In the genomic region with DNA sequence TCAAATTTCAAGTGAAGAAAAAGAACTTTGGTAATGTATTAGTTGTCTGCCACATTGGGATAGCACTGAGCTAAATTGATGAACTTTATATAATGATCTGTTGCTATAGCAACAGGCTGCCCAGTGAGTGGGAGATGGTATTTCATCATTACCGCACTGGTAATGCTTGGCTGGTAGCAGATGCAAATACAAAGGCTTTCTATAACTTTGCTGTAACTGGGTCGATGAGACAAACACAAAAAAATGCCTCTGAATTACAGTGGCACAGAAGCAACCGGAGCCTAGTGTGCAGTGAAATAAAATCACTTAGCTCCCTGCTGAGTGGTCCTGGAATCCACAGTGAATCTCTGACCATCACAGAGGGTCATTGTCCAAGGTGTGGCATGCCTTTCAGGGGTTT, we compare ENCODE assay signal across 23 mouse cellular contexts.
A peak's percentile ranks its signal among the peaks of the same experiment; 100 is the strongest.
DNase-seq lines count a peak whose midpoint lies in the region; ATAC-seq and TF ChIP-seq lines count a peak whose summit lies in the region.
"Had no signal": no experiment of that assay in that cellular context is flagged by ENCODE, and none has a peak within 500 bp of the region (broad histone marks: within the 10 kb centered on the region; RNA-seq: fewer than 3 reads in every experiment).

No protein-coding gene starts in this region.

- no peak overlapping the region for H3K4me2 ChIP-seq in forebrain, embryonic 11.5 days (ENCODE audit: low read depth, low read length, severe bottlenecking)
- H3K4me2 ChIP-seq in forebrain, postnatal 0 days (ENCODE audit: low read depth) = no peak overlapping the region
- no peak overlapping the region for H3K4me2 ChIP-seq in midbrain, embryonic 11.5 days
- H3K4me2 ChIP-seq in hindbrain, postnatal 0 days (ENCODE audit: low read depth, low read length) = no peak overlapping the region
- H3K4me2 ChIP-seq: heart, embryonic 12.5 days; kidney, embryonic 15.5 days; limb, embryonic 13.5 days; stomach, embryonic 15.5 days had no signal

- no peaks in the 10 kb centered on the region for H3K27me3 ChIP-seq in forebrain, embryonic 11.5 days (ENCODE audit: control insufficient read depth, insufficient read depth, low read length)
- H3K27me3 ChIP-seq in forebrain, postnatal 0 days (ENCODE audit: insufficient read depth, low read length) = no peaks in the 10 kb centered on the region
- no peaks in the 10 kb centered on the region for H3K27me3 ChIP-seq in midbrain, embryonic 11.5 days (ENCODE audit: control insufficient read depth, insufficient read depth, low read length)
- no peaks in the 10 kb centered on the region for H3K27me3 ChIP-seq in midbrain, embryonic 10.5 days (ENCODE audit: low read depth, poor library complexity, severe bottlenecking)
- H3K27me3 ChIP-seq in hindbrain, postnatal 0 days (ENCODE audit: insufficient read depth, low read length) = no peaks in the 10 kb centered on the region
- H3K27me3 ChIP-seq: heart, embryonic 12.5 days; kidney, embryonic 15.5 days; stomach, embryonic 15.5 days had no signal

- H3K4me3 ChIP-seq in forebrain, embryonic 11.5 days (ENCODE audit: low read depth, low read length) = no peak overlapping the region
- H3K4me3 ChIP-seq in forebrain, postnatal 0 days (ENCODE audit: low read depth, low read length) = no peak overlapping the region
- H3K4me3 ChIP-seq in midbrain, embryonic 11.5 days (ENCODE audit: low read depth, low read length) = no peak overlapping the region
- no peak overlapping the region for H3K4me3 ChIP-seq in midbrain, embryonic 10.5 days
- no peak overlapping the region for H3K4me3 ChIP-seq in hindbrain, postnatal 0 days (ENCODE audit: low read length)
- H3K4me3 ChIP-seq: erythroblast, embryonic 14.5 days; heart, embryonic 12.5 days; kidney, embryonic 15.5 days; limb, embryonic 13.5 days; myocyte; stomach, embryonic 15.5 days had no signal

- H3K27ac ChIP-seq in forebrain, embryonic 11.5 days (ENCODE audit: low read depth, low read length) = no peak overlapping the region
- H3K27ac ChIP-seq in forebrain, postnatal 0 days (ENCODE audit: low read depth, low read length) = no peak overlapping the region
- no peak overlapping the region for H3K27ac ChIP-seq in midbrain, embryonic 11.5 days (ENCODE audit: low read depth, low read length)
- no peak overlapping the region for H3K27ac ChIP-seq in midbrain, embryonic 10.5 days (replicated peaks)
- no peak overlapping the region for H3K27ac ChIP-seq in hindbrain, postnatal 0 days
- H3K27ac ChIP-seq: kidney, embryonic 15.5 days; limb, embryonic 13.5 days; liver, embryonic 14.5 days; stomach, embryonic 15.5 days had no signal

- DNase-seq in forebrain, embryonic 11.5 days (ENCODE audit: low spot score) = no peak
- DNase-seq in forebrain, postnatal 0 days = no peak
- peak; percentile 61 for DNase-seq in midbrain, embryonic 11.5 days (ENCODE audit: low spot score, missing footprints)
- no peak for DNase-seq in midbrain, embryonic 10.5 days (ENCODE audit: low spot score)
- DNase-seq in hindbrain, postnatal 0 days (ENCODE audit: low spot score) = peak; percentile 19
- DNase-seq in retina, postnatal 1 day = peak; percentile 89
- DNase-seq in urinary bladder, postnatal 14 days (ENCODE audit: low spot score) = no peak
- DNase-seq in yolk sac, embryonic 10.5 days (ENCODE audit: low spot score) = no peak
- DNase-seq: cerebellum, adult 11-12 months; cerebellum, postnatal 36 days; heart, postnatal 36 days; right cerebral cortex, postnatal 14 days; thymus, postnatal 14 days had no signal

- no peak for TF ChIP-seq CTCF in forebrain, postnatal 0 days (IDR thresholded peaks at IDR 0.05; ENCODE audit: low read depth)
- no peak for TF ChIP-seq CTCF in hindbrain, postnatal 0 days (IDR thresholded peaks at IDR 0.05; ENCODE audit: low read depth)

- no peaks in the 10 kb centered on the region for H3K36me3 ChIP-seq in forebrain, embryonic 11.5 days (ENCODE audit: control insufficient read depth, insufficient read depth, low read length)
- no peaks in the 10 kb centered on the region for H3K36me3 ChIP-seq in forebrain, postnatal 0 days (ENCODE audit: insufficient read depth)
- H3K36me3 ChIP-seq in midbrain, embryonic 11.5 days (ENCODE audit: control insufficient read depth, insufficient read depth, low read length) = no peaks in the 10 kb centered on the region
- H3K36me3 ChIP-seq in midbrain, embryonic 10.5 days = no peaks in the 10 kb centered on the region
- no peaks in the 10 kb centered on the region for H3K36me3 ChIP-seq in hindbrain, postnatal 0 days (ENCODE audit: insufficient read depth, low read length)
- H3K36me3 ChIP-seq: G1E; heart, embryonic 12.5 days; kidney, embryonic 15.5 days; stomach, embryonic 15.5 days had no signal

- peak; percentile 63; the same call in 1 of the 2 replicates for ATAC-seq in forebrain, embryonic 11.5 days (replicated peaks; ENCODE audit: low FRiP score)
- ATAC-seq in forebrain, postnatal 0 days = no peak
- ATAC-seq in midbrain, embryonic 11.5 days (ENCODE audit: low FRiP score) = no peak
- ATAC-seq in hindbrain, postnatal 0 days = peak; percentile 70; the same call in 1 of the 2 replicates
- ATAC-seq: CD4-positive, CD25-positive, alpha-beta regulatory T cell, adult 4 months; intestine, embryonic 16.5 days had no signal

- H3K9me3 ChIP-seq in forebrain, embryonic 11.5 days (ENCODE audit: control insufficient read depth, low read length) = no peaks in the 10 kb centered on the region
- H3K9me3 ChIP-seq in forebrain, postnatal 0 days (ENCODE audit: low read length) = no peaks in the 10 kb centered on the region
- H3K9me3 ChIP-seq in midbrain, embryonic 11.5 days (ENCODE audit: control insufficient read depth, low read length) = no peaks in the 10 kb centered on the region
- H3K9me3 ChIP-seq in midbrain, embryonic 10.5 days (replicated peaks) = no peaks in the 10 kb centered on the region
- H3K9me3 ChIP-seq in hindbrain, postnatal 0 days (ENCODE audit: low read length) = no peaks in the 10 kb centered on the region
- H3K9me3 ChIP-seq: G1E; heart, embryonic 12.5 days; kidney, embryonic 15.5 days; limb, embryonic 13.5 days; stomach, embryonic 15.5 days had no signal

- H3K4me1 ChIP-seq in forebrain, embryonic 11.5 days (replicated peaks; ENCODE audit: control insufficient read depth, insufficient read depth, low read length) = no peaks in the 10 kb centered on the region
- no peaks in the 10 kb centered on the region for H3K4me1 ChIP-seq in forebrain, postnatal 0 days (ENCODE audit: insufficient read depth)
- no peaks in the 10 kb centered on the region for H3K4me1 ChIP-seq in midbrain, embryonic 11.5 days (ENCODE audit: control insufficient read depth, insufficient read depth, low read length)
- no peaks in the 10 kb centered on the region for H3K4me1 ChIP-seq in midbrain, embryonic 10.5 days
- H3K4me1 ChIP-seq in hindbrain, postnatal 0 days (ENCODE audit: insufficient read depth, low read length) = no peaks in the 10 kb centered on the region
- H3K4me1 ChIP-seq: heart, embryonic 12.5 days; kidney, embryonic 15.5 days; stomach, embryonic 15.5 days had no signal

- 48% methylated on average over 3 of the region's 3 CpGs for WGBS in forebrain, embryonic 11.5 days
- WGBS in forebrain, postnatal 0 days = 4% methylated on average over 3 of the region's 3 CpGs
- WGBS in midbrain, embryonic 11.5 days = 64% methylated on average over 3 of the region's 3 CpGs
- WGBS in midbrain, embryonic 10.5 days = 71% methylated on average over 3 of the region's 3 CpGs
- 17% methylated on average over 3 of the region's 3 CpGs for WGBS in hindbrain, postnatal 0 days

- H3K9ac ChIP-seq in forebrain, embryonic 11.5 days (ENCODE audit: low read length) = no peak overlapping the region
- no peak overlapping the region for H3K9ac ChIP-seq in forebrain, postnatal 0 days
- H3K9ac ChIP-seq in midbrain, embryonic 11.5 days (ENCODE audit: low read length) = no peak overlapping the region
- no peak overlapping the region for H3K9ac ChIP-seq in hindbrain, postnatal 0 days (replicated peaks; ENCODE audit: low read length)
- H3K9ac ChIP-seq: heart, embryonic 12.5 days; kidney, embryonic 15.5 days; limb, embryonic 13.5 days; liver, embryonic 14.5 days; stomach, embryonic 15.5 days had no signal

Comparison
In these comparisons a context has a peak if more than half of its experiments do, and no peak if none do; other contexts are left out.
1. ATAC-seq: peak in forebrain, embryonic 11.5 days (single experiment) and hindbrain, postnatal 0 days (single experiment); none in forebrain, postnatal 0 days (single experiment) and midbrain, embryonic 11.5 days (single experiment).
2. DNase-seq: peak in midbrain, embryonic 11.5 days (single experiment), hindbrain, postnatal 0 days (single experiment) and retina, postnatal 1 day (single experiment); none in forebrain, embryonic 11.5 days (single experiment), forebrain, postnatal 0 days (single experiment), midbrain, embryonic 10.5 days (single experiment), urinary bladder, postnatal 14 days (single experiment) and yolk sac, embryonic 10.5 days (single experiment).